Mouse (Mus musculus) erythroblast, embryonic 14.5 days (primary cell): ENCODE measurements around the gene Cib2.

Experiments used
- GATA1 ChIP-seq: IDR thresholded peaks from 2 replicates; pipeline ENCODE4 v1.6.1; 2012; ENCODE audit warnings: low read length, inconsistent platforms, mixed read lengths
- TAL1 ChIP-seq: IDR thresholded peaks from 3 replicates; pipeline ENCODE4 v1.6.1; 2012; ENCODE audit warnings: low read length, inconsistent platforms, mixed read lengths

DNA sequence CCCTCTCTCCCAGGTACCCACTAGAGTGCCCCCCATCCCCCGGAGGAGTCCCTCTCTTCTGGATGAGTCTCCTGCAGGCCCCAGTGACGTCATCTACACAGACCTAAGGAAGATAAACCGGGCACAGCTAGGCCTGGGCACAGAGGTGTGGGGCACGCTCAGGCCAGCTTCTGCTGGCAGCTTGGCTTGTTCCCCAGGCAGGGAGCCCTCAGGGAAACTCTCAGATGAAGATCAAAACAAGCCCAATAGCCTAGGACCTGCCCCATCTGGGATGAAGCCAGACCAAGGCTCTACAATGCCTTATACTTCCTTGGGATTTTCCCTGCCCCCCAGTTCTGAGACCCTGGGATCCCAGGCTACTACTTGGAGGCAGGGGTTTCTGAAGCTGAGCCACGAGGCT, 19.2 kb downstream of the Cib2 start:
- TF ChIP-seq TAL1 = no peak
- no peak for TF ChIP-seq GATA1
